Comparison of ENCODE assay signal across 9 mouse cellular contexts in the genomic region with DNA sequence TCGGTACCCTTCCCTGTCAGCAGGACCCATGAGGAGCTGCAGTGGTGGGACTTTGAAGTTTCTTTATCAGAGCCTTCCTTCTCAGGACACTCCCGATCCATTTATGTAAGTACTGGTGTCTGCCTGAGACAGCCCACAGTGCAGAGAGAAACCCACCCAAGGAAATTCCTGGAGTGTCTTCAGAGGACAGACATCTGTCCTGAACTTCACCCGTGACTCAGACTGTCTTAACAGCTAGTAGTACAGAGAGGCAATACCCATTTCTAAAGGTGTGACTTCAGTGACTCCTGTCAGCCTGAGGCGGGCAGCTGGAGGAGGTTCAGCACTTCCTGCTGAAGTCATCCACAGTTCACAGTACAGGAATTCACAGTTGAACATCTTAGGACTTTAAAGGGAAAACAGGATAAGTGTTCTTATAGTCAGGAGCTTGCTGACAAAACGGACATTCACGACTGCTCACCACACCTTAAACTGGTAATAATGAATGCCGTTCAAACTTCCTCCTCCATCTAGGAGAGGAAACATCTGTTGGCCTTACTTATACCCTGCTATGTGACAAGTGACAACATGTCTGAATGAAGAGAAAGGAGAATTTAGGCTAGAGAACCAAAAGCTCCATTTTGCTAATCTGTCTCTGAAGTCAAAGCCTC. TPM values are rescaled to one million over a fixed set of nuclear protein-coding genes. Genes with fewer than 3 reads are reported as not detected.
DNase-seq lines count a peak whose midpoint lies in the region; ATAC-seq and TF ChIP-seq lines count a peak whose summit lies in the region.
"Had no signal": no experiment of that assay in that cellular context is flagged by ENCODE, and none has a peak within 500 bp of the region (broad histone marks: within the 10 kb centered on the region; RNA-seq: fewer than 3 reads in every experiment).

No protein-coding gene starts in this region.

- no peak overlapping the region for H3K4me3 ChIP-seq in testis, adult 2 months (ENCODE audit: control insufficient read depth, low read depth, low read length)
- H3K4me3 ChIP-seq in liver, postnatal 0 days (ENCODE audit: low read depth, low read length): 0 out of 2 replicates have a peak overlapping the region, but pooled peaks have one; percentile 0
- no peak overlapping the region for H3K4me3 ChIP-seq in forebrain, embryonic 13.5 days
- H3K4me3 ChIP-seq: limb, embryonic 12.5 days had no signal

- 19% methylated on average over 7 of the region's 7 CpGs for WGBS in liver, postnatal 0 days (ENCODE audit: insufficient replicate concordance)
- WGBS in forebrain, embryonic 13.5 days: 79% methylated on average over 7 of the region's 7 CpGs

- ATAC-seq in liver, postnatal 0 days: peak; percentile 44
- no peak for ATAC-seq in forebrain, embryonic 13.5 days

- 0 out of 2 replicates have a peak overlapping the region, but pooled peaks have one; percentile 1 for H3K9ac ChIP-seq in liver, postnatal 0 days (replicated peaks)
- no peak overlapping the region for H3K9ac ChIP-seq in forebrain, embryonic 13.5 days
- H3K9ac ChIP-seq: limb, embryonic 12.5 days had no signal

- TF ChIP-seq CTCF in testis, adult 2 months (IDR thresholded peaks at IDR 0.05; ENCODE audit: control insufficient read depth, insufficient read depth, insufficient replicate concordance, low read depth, low read length): no peak
- TF ChIP-seq CTCF in liver, postnatal 0 days (IDR thresholded peaks at IDR 0.05; ENCODE audit: low read depth): no peak

- 0 out of 2 replicates have a peak overlapping the region, but pooled peaks have one; percentile 12 for H3K27ac ChIP-seq in testis, adult 2 months (ENCODE audit: control insufficient read depth, insufficient read depth, low read depth, low read length)
- no peak overlapping the region for H3K27ac ChIP-seq in liver, postnatal 0 days (ENCODE audit: low read depth)
- H3K27ac ChIP-seq in forebrain, embryonic 13.5 days: no peak overlapping the region
- H3K27ac ChIP-seq: limb, embryonic 12.5 days had no signal

- DNase-seq in testis, postnatal 14 days (ENCODE audit: low spot score): no peak
- DNase-seq in heart, postnatal 4 days: peak; percentile 31
- no peak for DNase-seq in liver, postnatal 0 days
- DNase-seq in thymus, postnatal 4 days: peak; percentile 43
- DNase-seq in frontal cortex, postnatal 10 days (ENCODE audit: low spot score in 2 of 2): no peak
- DNase-seq in cerebellum, adult 9-11 months: no peak

- peak overlapping the region; percentile 36 for H3K4me2 ChIP-seq in liver, postnatal 0 days (ENCODE audit: low read depth, low read length)
- H3K4me2 ChIP-seq in forebrain, embryonic 13.5 days: no peak overlapping the region
- H3K4me2 ChIP-seq: limb, embryonic 12.5 days had no signal

- TF ChIP-seq POLR2A in testis, adult 2 months (IDR thresholded peaks at IDR 0.05; ENCODE audit: control insufficient read depth, low read depth, low read length): no peak

- no peaks in the 10 kb centered on the region for H3K36me3 ChIP-seq in testis, adult 2 months (ENCODE audit: control insufficient read depth, insufficient read depth, low read length)
- no peaks in the 10 kb centered on the region for H3K36me3 ChIP-seq in liver, postnatal 0 days (replicated peaks; ENCODE audit: insufficient read depth, low read length)
- no peaks in the 10 kb centered on the region for H3K36me3 ChIP-seq in forebrain, embryonic 13.5 days (ENCODE audit: poor library complexity, severe bottlenecking)
- H3K36me3 ChIP-seq: limb, embryonic 12.5 days had no signal

- no peaks in the 10 kb centered on the region for H3K4me1 ChIP-seq in testis, adult 2 months (ENCODE audit: control insufficient read depth, insufficient read depth, low read length)
- peaks cover 16% of the 10 kb centered on the region for H3K4me1 ChIP-seq in liver, postnatal 0 days (ENCODE audit: insufficient read depth)
- no peaks in the 10 kb centered on the region for H3K4me1 ChIP-seq in forebrain, embryonic 13.5 days
- H3K4me1 ChIP-seq: limb, embryonic 12.5 days had no signal

- no peaks in the 10 kb centered on the region for H3K9me3 ChIP-seq in liver, postnatal 0 days (ENCODE audit: low read length)
- no peaks in the 10 kb centered on the region for H3K9me3 ChIP-seq in forebrain, embryonic 13.5 days (replicated peaks)
- H3K9me3 ChIP-seq: limb, embryonic 12.5 days had no signal

- no peak for TF ChIP-seq EP300 in liver, postnatal 0 days (IDR thresholded peaks at IDR 0.05; ENCODE audit: low read depth)

- no peaks in the 10 kb centered on the region for H3K27me3 ChIP-seq in testis, adult 2 months (ENCODE audit: control insufficient read depth, insufficient read depth, low read length)
- H3K27me3 ChIP-seq in liver, postnatal 0 days (ENCODE audit: insufficient read depth, low read length): no peaks in the 10 kb centered on the region
- no peaks in the 10 kb centered on the region for H3K27me3 ChIP-seq in forebrain, embryonic 13.5 days
- H3K27me3 ChIP-seq: limb, embryonic 12.5 days had no signal

RNA-seq across cellular contexts. Expression of a gene that starts 35.5 kb away (rescaled TPM):
- polyA plus RNA-seq in testis, adult 2 months (2012; rRNA removed): 14.3 and 15.1 TPM in 2 replicates
- 10 to 100 TPM; 42.5 to 45.8 TPM for total RNA-seq in heart, postnatal 4 days (2021)
- 4.5 and 5.3 TPM in 2 replicates for polyA plus RNA-seq in liver, postnatal 0 days (2015; fragmentation: Nextera tagmentation; extraction: Ambion mirVana)
- polyA plus RNA-seq in forebrain, embryonic 13.5 days (2015; fragmentation: Nextera tagmentation; extraction: Ambion mirVana): 16.2 and 17.7 TPM in 2 replicates

Comparison
In these comparisons a context has a peak if more than half of its experiments do, and no peak if none do; other contexts are left out.
1. DNase-seq: peak in heart, postnatal 4 days (single experiment) and thymus, postnatal 4 days (single experiment); none in testis, postnatal 14 days (single experiment), liver, postnatal 0 days (single experiment), frontal cortex, postnatal 10 days (0 of 2) and cerebellum, adult 9-11 months (single experiment).